Mouse (Mus musculus): Measurements from ENCODE around the gene Krt33a. TPM values are rescaled to one million over a fixed set of nuclear protein-coding genes. Genes with fewer than 3 reads are reported as not detected.

Gene Krt33a
- total and polyA plus RNA-seq, 3 experiments, result not detected

GRCm38 (mm10) chr11:99982731-99983130, 33.3 kb downstream of the Krt33a start:
- Histone ChIP-seq H3K27me3 (ENCODE audit: insufficient read depth, low read length) (no peaks in the 10 kb centered on the region), H3K4me3 (ENCODE audit: low read depth, low read length) (no peak overlapping the region), H3K4me1 (ENCODE audit: insufficient read depth, low read depth, low read length) (no peaks in the 10 kb centered on the region; the same call in 1 of the 2 replicates), H3K36me3 (replicated peaks) (no peaks in the 10 kb centered on the region), H3K9me3 (replicated peaks) (peaks cover 80% of the 10 kb centered on the region)
- ATAC-seq (ENCODE audit: extremely low read depth, insufficient number of reproducible peaks, low FRiP score, poor library complexity, severe bottlenecking) (no peak), DNase-seq (ENCODE audit: low spot score) (no peak)
- no peak for TF ChIP-seq GATA2 (IDR thresholded peaks at IDR 0.05; ENCODE audit: borderline replicate concordance, low read depth, low read length)
- no peak for TF ChIP-seq CTCF (IDR thresholded peaks at IDR 0.05; ENCODE audit: low read depth, low read length)
- no peak for TF ChIP-seq GATA1 (IDR thresholded peaks at IDR 0.05; ENCODE audit: borderline replicate concordance, low read length)
- no peak for TF ChIP-seq TAL1 (conservative IDR thresholded peaks at IDR 0.05; ENCODE audit: low read depth, low read length)
- TF ChIP-seq POLR2AphosphoS5 (IDR thresholded peaks at IDR 0.05; ENCODE audit: insufficient replicate concordance, low read depth, low read length), result no peak

- ATAC-seq (ENCODE audit: extremely low read depth, insufficient number of reproducible peaks, low FRiP score, poor library complexity, severe bottlenecking) (no peak), DNase-seq (ENCODE audit: low spot score) (no peak)
- no peaks in the 10 kb centered on the region for H3K27me3 ChIP-seq (ENCODE audit: insufficient read depth, low read length)
- TF ChIP-seq CTCF (IDR thresholded peaks at IDR 0.05; ENCODE audit: low read depth, low read length) (no peak), GATA2 (IDR thresholded peaks at IDR 0.05; ENCODE audit: borderline replicate concordance, low read depth, low read length) (no peak), GATA1 (IDR thresholded peaks at IDR 0.05; ENCODE audit: borderline replicate concordance, low read length) (no peak), POLR2AphosphoS5 (IDR thresholded peaks at IDR 0.05; ENCODE audit: insufficient replicate concordance, low read depth, low read length) (no peak), TAL1 (conservative IDR thresholded peaks at IDR 0.05; ENCODE audit: low read depth, low read length) (no peak)
- H3K4me3 ChIP-seq (ENCODE audit: low read depth, low read length), result no peak within 1 kb of the TSS
- no peaks in the 10 kb centered on the region for H3K4me1 ChIP-seq (ENCODE audit: insufficient read depth, low read depth, low read length)
- no peaks in the 10 kb centered on the region for H3K36me3 ChIP-seq (replicated peaks)
- peaks cover 53% of the 10 kb centered on the region for H3K9me3 ChIP-seq (replicated peaks)
Observed at GRCm38 (mm10) chr11:99978953-99979352, 37.1 kb downstream of the Krt33a start, which contains the start of gene Krtap29-1. TSS of gene Krtap29-1 (minus strand) at chr11:99979053.

GRCm38 (mm10) chr11:99965961-99966360, 50.1 kb downstream of the Krt33a start:
- Histone ChIP-seq H3K27me3 (ENCODE audit: insufficient read depth, low read length) (0 out of 2 replicates have a peak, but pooled peaks cover 2% of the 10 kb centered on the region), H3K9me3 (replicated peaks) (peaks cover 25% of the 10 kb centered on the region), H3K4me3 (ENCODE audit: low read depth, low read length) (no peak overlapping the region), H3K36me3 (replicated peaks) (no peaks in the 10 kb centered on the region), H3K4me1 (ENCODE audit: insufficient read depth, low read depth, low read length) (no peaks in the 10 kb centered on the region)
- TF ChIP-seq CTCF (IDR thresholded peaks at IDR 0.05; ENCODE audit: low read depth, low read length) (no peak), GATA1 (IDR thresholded peaks at IDR 0.05; ENCODE audit: borderline replicate concordance, low read length) (no peak), POLR2AphosphoS5 (IDR thresholded peaks at IDR 0.05; ENCODE audit: insufficient replicate concordance, low read depth, low read length) (no peak), TAL1 (conservative IDR thresholded peaks at IDR 0.05; ENCODE audit: low read depth, low read length) (no peak), GATA2 (IDR thresholded peaks at IDR 0.05; ENCODE audit: borderline replicate concordance, low read depth, low read length) (no peak)
- ATAC-seq (ENCODE audit: extremely low read depth, insufficient number of reproducible peaks, low FRiP score, poor library complexity, severe bottlenecking), result no peak
- DNase-seq (ENCODE audit: low spot score), result no peak

- Histone ChIP-seq H3K36me3 (replicated peaks) (no peaks in the 10 kb centered on the region), H3K27me3 (ENCODE audit: insufficient read depth, low read length) (0 out of 2 replicates have a peak, but pooled peaks cover 2% of the 10 kb centered on the region), H3K4me3 (ENCODE audit: low read depth, low read length) (no peak overlapping the region), H3K9me3 (replicated peaks) (peaks cover 29% of the 10 kb centered on the region), H3K4me1 (ENCODE audit: insufficient read depth, low read depth, low read length) (no peaks in the 10 kb centered on the region)
- DNase-seq (ENCODE audit: low spot score) (no peak), ATAC-seq (ENCODE audit: extremely low read depth, insufficient number of reproducible peaks, low FRiP score, poor library complexity, severe bottlenecking) (no peak)
- TF ChIP-seq GATA1 (IDR thresholded peaks at IDR 0.05; ENCODE audit: borderline replicate concordance, low read length) (no peak), CTCF (IDR thresholded peaks at IDR 0.05; ENCODE audit: low read depth, low read length) (no peak), GATA2 (IDR thresholded peaks at IDR 0.05; ENCODE audit: borderline replicate concordance, low read depth, low read length) (no peak), TAL1 (conservative IDR thresholded peaks at IDR 0.05; ENCODE audit: low read depth, low read length) (no peak), POLR2AphosphoS5 (IDR thresholded peaks at IDR 0.05; ENCODE audit: insufficient replicate concordance, low read depth, low read length) (no peak)
Observed at GRCm38 (mm10) chr11:99964213-99964612, 51.8 kb downstream of the Krt33a start.

Other genes with a start within 250 kb of the Krt33a start
Only the 20 nearest of the 34 such genes appear.
- gene Gm11568, start 158.3 kb downstream of the Krt33a start, total RNA-seq (2014; fragmentation: Nextera tagmentation), result not detected in 2 replicates
- gene Gm11568, start 158.3 kb downstream of the Krt33a start, total RNA-seq (2017), result not detected in 2 replicates
- not detected in 2 replicates for gene Gm11568, start 158.3 kb downstream of the Krt33a start, polyA plus RNA-seq (2012)
- not detected in 2 replicates for gene Gm11559, start 151.7 kb downstream of the Krt33a start, total RNA-seq (2014; fragmentation: Nextera tagmentation)
- gene Gm11559, start 151.7 kb downstream of the Krt33a start, total RNA-seq (2017), result 0.29 TPM in 1 of 2 replicates, not detected in the other
- not detected in 2 replicates for gene Gm11559, start 151.7 kb downstream of the Krt33a start, polyA plus RNA-seq (2012)
- gene Krtap9-1, start 142.8 kb downstream of the Krt33a start, total RNA-seq (2014; fragmentation: Nextera tagmentation), result not detected in 2 replicates
- gene Krtap9-1, start 142.8 kb downstream of the Krt33a start, total RNA-seq (2017), result not detected in 2 replicates
- not detected in 2 replicates for gene Krtap9-1, start 142.8 kb downstream of the Krt33a start, polyA plus RNA-seq (2012)
- not detected in 2 replicates for gene Gm11567, start 137.0 kb downstream of the Krt33a start, total RNA-seq (2014; fragmentation: Nextera tagmentation)
- not detected in 2 replicates for gene Gm11567, start 137.0 kb downstream of the Krt33a start, total RNA-seq (2017)
- not detected in 2 replicates for gene Gm11567, start 137.0 kb downstream of the Krt33a start, polyA plus RNA-seq (2012)
- gene Krtap31-1, start 108.3 kb downstream of the Krt33a start, total RNA-seq (2014; fragmentation: Nextera tagmentation), result not detected in 2 replicates
- 0.27 and 0.29 TPM in 2 replicates for gene Krtap31-1, start 108.3 kb downstream of the Krt33a start, total RNA-seq (2017)
- not detected in 2 replicates for gene Krtap31-1, start 108.3 kb downstream of the Krt33a start, polyA plus RNA-seq (2012)
- not detected in 2 replicates for gene Gm11565, start 101.5 kb downstream of the Krt33a start, total RNA-seq (2014; fragmentation: Nextera tagmentation)
- 0.16 and 0.23 TPM in 2 replicates for gene Gm11565, start 101.5 kb downstream of the Krt33a start, total RNA-seq (2017)
- not detected in 2 replicates for gene Gm11565, start 101.5 kb downstream of the Krt33a start, polyA plus RNA-seq (2012)
- gene Krtap31-2, start 79.9 kb downstream of the Krt33a start, total RNA-seq (2014; fragmentation: Nextera tagmentation), result not detected in 2 replicates
- gene Krtap31-2, start 79.9 kb downstream of the Krt33a start, total RNA-seq (2017), result not detected in 2 replicates
- gene Krtap31-2, start 79.9 kb downstream of the Krt33a start, polyA plus RNA-seq (2012), result not detected in 2 replicates
- gene Krtap9-5, start 67.7 kb downstream of the Krt33a start, total RNA-seq (2014; fragmentation: Nextera tagmentation), result not detected in 2 replicates
- not detected in 2 replicates for gene Krtap9-5, start 67.7 kb downstream of the Krt33a start, total RNA-seq (2017)
- not detected in 2 replicates for gene Krtap9-5, start 67.7 kb downstream of the Krt33a start, polyA plus RNA-seq (2012)
- not detected in 2 replicates for gene Krtap29-1, start 37.2 kb downstream of the Krt33a start, total RNA-seq (2014; fragmentation: Nextera tagmentation)
- not detected in 2 replicates for gene Krtap29-1, start 37.2 kb downstream of the Krt33a start, total RNA-seq (2017)
- gene Krtap29-1, start 37.2 kb downstream of the Krt33a start, polyA plus RNA-seq (2012), result not detected in 2 replicates
- gene Krtap16-1, start 29.6 kb downstream of the Krt33a start, total RNA-seq (2014; fragmentation: Nextera tagmentation), result not detected in 2 replicates
- gene Krtap16-1, start 29.6 kb downstream of the Krt33a start, total RNA-seq (2017), result 0.06 and 0.11 TPM in 2 replicates
- gene Krtap16-1, start 29.6 kb downstream of the Krt33a start, polyA plus RNA-seq (2012), result not detected in 2 replicates
- gene Krtap17-1, start 22.2 kb downstream of the Krt33a start, total RNA-seq (2014; fragmentation: Nextera tagmentation), result not detected in 2 replicates
- not detected in 2 replicates for gene Krtap17-1, start 22.2 kb downstream of the Krt33a start, total RNA-seq (2017)
- not detected in 2 replicates for gene Krtap17-1, start 22.2 kb downstream of the Krt33a start, polyA plus RNA-seq (2012)
- not detected in 2 replicates for gene Krt33b, start 13.7 kb upstream of the Krt33a start, total RNA-seq (2014; fragmentation: Nextera tagmentation)
- gene Krt33b, start 13.7 kb upstream of the Krt33a start, total RNA-seq (2017), result not detected in 2 replicates
- not detected in 2 replicates for gene Krt33b, start 13.7 kb upstream of the Krt33a start, polyA plus RNA-seq (2012)
- gene Krt34, start 25.3 kb upstream of the Krt33a start, total RNA-seq (2014; fragmentation: Nextera tagmentation), result not detected in 2 replicates
- gene Krt34, start 25.3 kb upstream of the Krt33a start, total RNA-seq (2017), result not detected in 2 replicates
- not detected in 2 replicates for gene Krt34, start 25.3 kb upstream of the Krt33a start, polyA plus RNA-seq (2012)
- gene Krt31, start 34.3 kb upstream of the Krt33a start, total RNA-seq (2014; fragmentation: Nextera tagmentation), result not detected in 2 replicates
- 0.06 TPM in 1 of 2 replicates, not detected in the other for gene Krt31, start 34.3 kb upstream of the Krt33a start, total RNA-seq (2017)
- gene Krt31, start 34.3 kb upstream of the Krt33a start, polyA plus RNA-seq (2012), result not detected in 2 replicates
- not detected in 2 replicates for gene Krt32, start 72.0 kb upstream of the Krt33a start, total RNA-seq (2014; fragmentation: Nextera tagmentation)
- not detected in 2 replicates for gene Krt32, start 72.0 kb upstream of the Krt33a start, total RNA-seq (2017)
- not detected in 2 replicates for gene Krt32, start 72.0 kb upstream of the Krt33a start, polyA plus RNA-seq (2012)
- not detected in 2 replicates for gene Krt35, start 80.0 kb upstream of the Krt33a start, total RNA-seq (2014; fragmentation: Nextera tagmentation)
- gene Krt35, start 80.0 kb upstream of the Krt33a start, total RNA-seq (2017), result not detected in 2 replicates
- gene Krt35, start 80.0 kb upstream of the Krt33a start, polyA plus RNA-seq (2012), result not detected in 2 replicates
- not detected in 2 replicates for gene Krt36, start 89.4 kb upstream of the Krt33a start, total RNA-seq (2014; fragmentation: Nextera tagmentation)
- gene Krt36, start 89.4 kb upstream of the Krt33a start, total RNA-seq (2017), result not detected in 2 replicates
- not detected in 2 replicates for gene Krt36, start 89.4 kb upstream of the Krt33a start, polyA plus RNA-seq (2012)
- gene Krt13, start 105.4 kb upstream of the Krt33a start, total RNA-seq (2014; fragmentation: Nextera tagmentation), result not detected in 2 replicates
- 0.11 TPM in 1 of 2 replicates, not detected in the other for gene Krt13, start 105.4 kb upstream of the Krt33a start, total RNA-seq (2017)
- gene Krt13, start 105.4 kb upstream of the Krt33a start, polyA plus RNA-seq (2012), result not detected in 2 replicates
- gene Krt15, start 119.7 kb upstream of the Krt33a start, total RNA-seq (2014; fragmentation: Nextera tagmentation), result not detected in 2 replicates
- gene Krt15, start 119.7 kb upstream of the Krt33a start, total RNA-seq (2017), result not detected in 2 replicates
- not detected in 2 replicates for gene Krt15, start 119.7 kb upstream of the Krt33a start, polyA plus RNA-seq (2012)
- gene Krt19, start 132.5 kb upstream of the Krt33a start, total RNA-seq (2014; fragmentation: Nextera tagmentation), result not detected in 2 replicates
- not detected in 2 replicates for gene Krt19, start 132.5 kb upstream of the Krt33a start, total RNA-seq (2017)
- not detected in 2 replicates for gene Krt19, start 132.5 kb upstream of the Krt33a start, polyA plus RNA-seq (2012)